Mouse (Mus musculus) kidney, postnatal 4 days (tissue): ENCODE measurements at regions not wholly inside any gene's neighbourhood (a gene's known extent, or its start where the extent isn't known, plus 50 kb on each side); places are given as distances from the start of the nearest gene placed in this dataset.

Experiments used
- DNase-seq, 2 experiments: peaks; one replicate each; pipeline ENCODE4 v3.0.0; 2021; ENCODE audit warnings: mixed read lengths in 2 of 2

- DNase-seq: no peak
Measured at GRCm38 (mm10) chr10:100685748-100686147, 95.5 kb downstream of the 1700017N19Rik start.

- DNase-seq: no peak
Measured at GRCm38 (mm10) chr10:100695944-100696343, 105.7 kb downstream of the 1700017N19Rik start.

- DNase-seq: no peak
Measured at GRCm38 (mm10) chr10:100699206-100699605, 108.9 kb downstream of the 1700017N19Rik start.

- DNase-seq: no peak
Measured at GRCm38 (mm10) chr10:100700281-100701205, 110.3 kb downstream of the 1700017N19Rik start.

GRCm38 (mm10) chr10:100701938-100702337 lies 111.7 kb downstream of the 1700017N19Rik start:
- DNase-seq: no peak

- DNase-seq: no peak
Measured at GRCm38 (mm10) chr10:100716084-100716667, 125.9 kb downstream of the 1700017N19Rik start.

- no peak for DNase-seq
Measured at GRCm38 (mm10) chr10:100718574-100718973, 128.3 kb downstream of the 1700017N19Rik start.

- DNase-seq: no peak
Measured at GRCm38 (mm10) chr10:100741269-100741668, 151.0 kb downstream of the 1700017N19Rik start.

- DNase-seq: peak; percentile 81 to 82
Measured at GRCm38 (mm10) chr10:100742065-100742464, 151.8 kb downstream of the 1700017N19Rik start.

GRCm38 (mm10) chr10:100746151-100746550 lies 155.9 kb downstream of the 1700017N19Rik start:
- DNase-seq: no peak

GRCm38 (mm10) chr10:100754957-100755356 lies 164.7 kb downstream of the 1700017N19Rik start:
- DNase-seq: no peak

- no peak for DNase-seq
Measured at GRCm38 (mm10) chr10:100774252-100774651, 184.0 kb downstream of the 1700017N19Rik start.

GRCm38 (mm10) chr10:100792166-100792565 lies 201.9 kb downstream of the 1700017N19Rik start:
- no peak for DNase-seq

- DNase-seq: no peak
Measured at GRCm38 (mm10) chr10:100792569-100792968, 202.3 kb downstream of the 1700017N19Rik start.

GRCm38 (mm10) chr10:100795215-100795972 lies 205.1 kb downstream of the 1700017N19Rik start:
- DNase-seq: peak in 1 of 2 experiments; percentile 5

GRCm38 (mm10) chr10:100811639-100812038 lies 221.4 kb downstream of the 1700017N19Rik start:
- DNase-seq: no peak

- no peak for DNase-seq
Measured at GRCm38 (mm10) chr10:100834794-100835193, 244.5 kb downstream of the 1700017N19Rik start.

- no peak for DNase-seq
Measured at GRCm38 (mm10) chr10:100853213-100853612, 262.9 kb downstream of the 1700017N19Rik start.

- DNase-seq: no peak
Measured at GRCm38 (mm10) chr10:100856509-100856908, 266.2 kb downstream of the 1700017N19Rik start.

- DNase-seq: no peak
Measured at GRCm38 (mm10) chr10:100865501-100866181, 275.4 kb downstream of the 1700017N19Rik start.

- DNase-seq: peak in 1 of 2 experiments; percentile 1
Measured at GRCm38 (mm10) chr10:100868360-100868916, 278.2 kb downstream of the 1700017N19Rik start.

GRCm38 (mm10) chr10:100882584-100882983 lies 292.3 kb downstream of the 1700017N19Rik start:
- no peak for DNase-seq
